Mouse (Mus musculus): Measurements from ENCODE around the gene Saal1. TPM values are rescaled to one million over a fixed set of nuclear protein-coding genes. Genes with fewer than 3 reads are reported as not detected.
"Not testable (repeated sequence)": the region's sequence is repeated elsewhere in the genome, so short reads cannot be mapped to it uniquely, and the experiment has no call there.

The Saal1 gene
- 1 to 10 TPM; 7.9 to 9.4 TPM for total RNA-seq (2021)

- intact Hi-C loops (cut with DNase I): loop anchor here (5.0 kb wide), 1 partner anchor 73 kb away; the partner anchor contains the start of gene Sergef
- DNase-seq (ENCODE audit: low spot score in 2 of 2): peak; percentile 79 to 80
Observed at GRCm38 (mm10) chr7:46710390-46710844, at the start of gene Saal1. Gene Saal1, minus strand, starts transcription at chr7:46710680.

GRCm38 (mm10) chr7:46751490-46751889, 41.0 kb upstream of the Saal1 start, which contains the start of gene Saa2:
Gene Saa2, plus strand, starts transcription at chr7:46751790.
- intact Hi-C loops (cut with DNase I): no loop called here
- DNase-seq (ENCODE audit: low spot score in 2 of 2): no peak

DNA sequence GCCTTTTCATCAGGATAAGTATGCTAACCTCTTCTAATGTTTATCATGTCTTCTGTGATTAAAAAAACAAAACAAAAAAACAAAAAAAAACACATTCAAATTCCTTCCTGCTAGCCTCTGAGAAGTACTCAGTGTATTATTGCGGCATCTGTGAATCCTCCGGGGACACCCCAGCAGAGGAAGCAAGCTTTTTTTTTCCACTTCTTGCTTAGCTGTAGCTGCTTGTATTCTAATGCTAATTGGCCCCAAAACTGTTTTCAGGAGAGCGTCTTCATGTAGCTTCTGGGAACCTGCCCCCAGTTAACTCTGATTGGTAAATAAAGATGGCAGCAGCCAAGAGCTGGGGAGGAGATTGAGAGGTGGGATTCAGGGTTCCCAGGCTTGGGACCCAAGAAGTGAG, 38.0 kb upstream of the Saal1 start:
- no peak for DNase-seq (ENCODE audit: low spot score in 2 of 2)
- intact Hi-C loops (cut with DNase I): no loop called here

GRCm38 (mm10) chr7:46746381-46746780, 35.9 kb upstream of the Saal1 start:
- intact Hi-C loops (cut with DNase I): no loop called here
- no peak for DNase-seq (ENCODE audit: low spot score in 2 of 2)

DNA sequence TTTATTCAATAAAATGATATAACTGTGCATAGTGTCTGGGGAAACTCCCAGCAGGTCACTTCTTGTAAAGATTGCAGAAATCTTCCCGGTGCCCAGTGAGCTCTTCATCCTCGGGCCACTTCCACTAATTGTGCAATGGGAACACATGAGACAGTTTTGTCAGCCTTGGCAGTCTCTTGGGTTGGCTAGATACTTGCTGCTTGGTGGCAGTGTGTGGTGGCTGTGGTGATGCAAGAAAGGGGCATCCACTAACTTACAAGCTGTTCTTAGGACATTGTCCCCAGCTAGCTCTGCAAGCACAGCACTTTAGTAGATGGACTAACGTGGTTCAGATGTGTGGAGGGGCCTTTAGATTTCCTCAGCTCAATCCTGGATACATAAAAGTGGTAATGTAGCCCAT, 35.3 kb upstream of the Saal1 start:
- intact Hi-C loops (cut with DNase I): no loop called here
- DNase-seq (ENCODE audit: low spot score in 2 of 2): no peak

- intact Hi-C loops (cut with DNase I); DNase-seq (ENCODE audit: low spot score in 2 of 2): not testable (repeated sequence)
Observed at GRCm38 (mm10) chr7:46742880-46743279, 32.4 kb upstream of the Saal1 start, which contains the start of gene Saa1. Gene Saa1, minus strand, starts transcription at chr7:46742980.

DNA sequence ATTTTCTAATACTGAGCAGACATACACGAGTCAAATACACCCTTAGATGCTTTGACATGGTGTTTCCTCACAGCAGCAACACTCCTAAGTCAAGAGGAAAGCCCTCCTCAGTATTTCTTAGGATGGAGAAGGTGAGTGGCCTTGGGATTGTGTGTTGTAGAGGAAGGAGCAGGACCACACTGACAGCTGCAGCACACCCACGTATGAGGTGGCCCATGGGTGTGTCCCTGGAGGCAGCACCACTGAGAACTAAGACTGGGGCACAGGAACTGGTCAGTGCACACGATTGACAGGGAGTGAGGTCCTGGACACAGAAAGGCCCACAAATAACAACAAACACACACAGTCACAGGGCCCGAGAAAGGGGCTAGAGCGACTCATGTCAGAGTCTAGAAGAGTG, 29.6 kb upstream of the Saal1 start:
- DNase-seq (ENCODE audit: low spot score in 2 of 2); intact Hi-C loops (cut with DNase I): not testable (repeated sequence)

DNA sequence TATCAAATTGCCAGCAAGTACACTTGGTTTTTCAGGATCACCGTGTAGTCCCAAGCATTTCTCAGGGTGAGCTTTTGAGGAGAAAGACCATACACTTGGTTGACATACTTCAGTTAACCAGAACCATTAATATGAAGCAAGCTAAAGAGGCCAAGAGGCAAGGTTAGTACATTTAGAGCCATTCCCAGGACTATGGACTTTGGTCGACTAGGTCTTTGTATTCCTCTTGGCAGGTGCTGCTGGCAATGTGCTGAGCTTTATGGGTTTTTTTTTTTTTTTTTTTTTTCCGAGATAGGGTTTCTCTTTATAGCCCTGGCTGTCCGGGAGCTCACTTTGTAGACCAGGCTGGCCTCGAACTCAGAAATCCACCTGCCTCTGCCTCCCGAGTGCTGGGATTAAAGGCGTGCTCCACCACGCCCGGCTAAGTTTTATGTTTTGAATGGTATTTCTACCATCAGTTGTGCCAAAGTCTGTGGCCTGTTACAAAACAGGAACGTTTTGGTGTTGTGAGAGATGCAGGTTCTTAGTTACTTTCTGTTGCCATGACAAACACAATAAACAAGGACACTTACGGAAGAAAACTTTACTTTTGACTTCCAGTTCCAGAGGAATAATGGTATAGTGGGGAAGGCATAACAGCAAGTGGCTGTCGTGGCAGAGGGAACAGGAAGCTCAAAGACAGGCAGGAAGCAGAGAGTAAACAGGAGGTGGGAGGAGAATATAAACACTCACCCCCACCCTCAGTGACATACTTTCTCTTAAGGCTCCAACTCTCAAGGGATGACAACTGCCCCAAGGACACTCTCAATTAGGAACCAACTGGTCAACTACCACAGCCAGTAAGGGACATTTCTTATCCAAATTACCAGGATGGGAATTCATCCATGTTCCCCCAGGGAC, 28.3 kb upstream of the Saal1 start:
- no peak for DNase-seq (ENCODE audit: low spot score in 2 of 2)
- intact Hi-C loops (cut with DNase I): no loop called here

DNA sequence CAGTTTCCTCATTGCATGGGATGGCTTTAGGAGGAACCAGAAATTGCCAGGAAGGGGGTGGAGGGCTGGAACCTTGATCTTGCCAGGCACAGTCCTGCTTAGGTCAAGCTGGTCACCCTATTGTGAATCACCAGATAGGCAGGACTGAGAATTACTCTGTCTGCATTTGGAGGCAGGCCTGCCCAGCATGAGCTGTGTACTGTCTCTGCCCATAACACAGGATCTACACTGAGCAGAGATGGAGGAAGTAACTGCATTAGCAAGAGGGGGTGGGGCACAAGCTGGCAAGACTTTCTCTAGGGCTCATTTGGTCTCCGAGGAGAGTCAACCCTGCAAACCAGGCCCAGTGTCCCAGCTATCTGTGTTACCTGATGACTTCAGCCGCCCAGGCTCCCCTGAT, 24.5 kb upstream of the Saal1 start:
- no peak for DNase-seq (ENCODE audit: low spot score in 2 of 2)
- intact Hi-C loops (cut with DNase I): no loop called here

GRCm38 (mm10) chr7:46732458-46732857, 22.0 kb upstream of the Saal1 start, which contains the start of gene Saa4:
Gene Saa4, minus strand, starts transcription at chr7:46732603.
- no peak for DNase-seq (ENCODE audit: low spot score in 2 of 2)
- intact Hi-C loops (cut with DNase I): no loop called here

- intact Hi-C loops (cut with DNase I): no loop called here
- no peak for DNase-seq (ENCODE audit: low spot score in 2 of 2)
Observed at GRCm38 (mm10) chr7:46727584-46727983, 17.1 kb upstream of the Saal1 start.

DNA sequence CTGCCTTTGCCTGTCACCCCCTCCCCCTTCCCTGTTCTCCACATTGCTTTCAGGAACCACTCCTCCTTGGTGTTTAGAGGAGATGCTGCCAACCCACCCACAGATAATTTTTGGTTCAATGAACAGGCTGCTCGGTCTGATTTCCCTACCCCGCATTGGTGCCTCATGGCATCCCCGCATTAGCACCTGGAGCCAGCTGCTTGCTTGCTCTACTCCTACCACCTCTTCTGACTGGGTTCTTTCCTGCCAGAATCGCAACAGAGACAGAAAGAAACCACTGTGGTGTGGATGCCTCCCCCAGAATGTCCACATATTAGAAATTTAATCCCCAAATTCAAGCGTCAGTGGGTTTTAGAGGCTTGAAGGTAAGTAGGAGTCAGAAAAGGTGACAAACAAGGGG, 13.9 kb upstream of the Saal1 start:
- intact Hi-C loops (cut with DNase I): no loop called here
- DNase-seq (ENCODE audit: low spot score in 2 of 2): peak; percentile 10 to 23

DNA sequence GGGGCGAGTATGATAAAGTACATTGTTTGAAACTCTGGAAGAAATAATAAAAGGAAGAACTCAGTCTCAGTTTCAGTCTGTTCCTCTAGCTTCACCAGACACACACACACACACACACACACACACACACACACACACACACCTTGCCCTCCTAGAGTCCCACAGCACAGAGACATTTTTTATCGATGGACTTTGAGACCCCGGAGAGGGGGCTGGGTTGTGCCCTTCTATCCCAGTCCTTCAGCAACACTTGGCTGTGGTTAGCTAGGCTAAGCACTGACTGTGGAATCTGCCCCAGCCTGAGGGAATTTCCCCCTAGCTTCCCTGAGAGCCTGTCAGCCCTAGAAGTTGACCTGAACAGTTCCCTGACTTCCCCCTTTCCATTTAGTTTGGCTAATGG, 13.4 kb upstream of the Saal1 start:
- intact Hi-C loops (cut with DNase I): no loop called here
- DNase-seq (ENCODE audit: low spot score in 2 of 2): no peak

GRCm38 (mm10) chr7:46723354-46723753, 12.9 kb upstream of the Saal1 start:
- DNase-seq (ENCODE audit: low spot score in 2 of 2): no peak
- intact Hi-C loops (cut with DNase I): no loop called here

- peak in 1 of 2 experiments; percentile 11 for DNase-seq (ENCODE audit: low spot score in 2 of 2)
- intact Hi-C loops (cut with DNase I): no loop called here
Observed at GRCm38 (mm10) chr7:46720460-46720859, 10.0 kb upstream of the Saal1 start.

GRCm38 (mm10) chr7:46719526-46719925, 9.0 kb upstream of the Saal1 start:
- DNase-seq (ENCODE audit: low spot score in 2 of 2): no peak
- intact Hi-C loops (cut with DNase I): no loop called here

DNA sequence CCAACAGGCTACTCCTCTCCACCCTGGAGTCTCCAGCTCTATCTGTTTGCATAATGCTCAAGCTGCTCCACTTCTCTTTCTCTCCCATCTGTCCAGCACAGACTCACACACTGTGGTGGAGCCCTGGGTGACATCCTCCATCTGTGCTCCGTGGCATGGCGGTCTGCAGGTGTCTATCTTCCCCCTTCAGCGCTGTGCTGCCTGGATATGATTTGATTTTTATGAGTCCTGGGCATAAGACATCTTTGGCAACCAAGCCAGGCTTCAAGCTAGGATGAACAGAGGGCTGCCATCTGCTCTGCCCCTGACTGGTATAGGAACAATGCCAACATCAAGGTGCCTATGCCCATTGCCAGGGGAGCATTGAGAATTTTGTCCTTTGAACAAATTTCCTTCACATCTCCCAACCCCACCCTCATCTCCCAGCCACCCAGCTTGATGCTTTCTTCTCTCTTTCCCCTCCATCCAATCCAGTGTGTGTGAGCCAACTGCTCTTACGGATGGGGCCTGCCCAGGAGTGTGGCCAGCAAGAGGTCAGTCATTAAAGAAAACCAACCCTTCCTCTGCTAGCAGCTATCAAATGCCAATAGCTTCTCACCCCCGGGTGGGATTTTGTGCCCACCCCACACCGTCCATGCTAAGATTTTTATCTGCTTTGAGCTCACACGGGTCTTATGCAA, 8.3 kb upstream of the Saal1 start:
- no peak for DNase-seq (ENCODE audit: low spot score in 2 of 2)
- intact Hi-C loops (cut with DNase I): no loop called here

- intact Hi-C loops (cut with DNase I): loop anchor here (1.0 kb wide), 1 partner anchor 53 kb away; no protein-coding TSS in a partner anchor
- no peak for DNase-seq (ENCODE audit: low spot score in 2 of 2)
Observed at GRCm38 (mm10) chr7:46716897-46717296, 6.4 kb upstream of the Saal1 start.

DNA sequence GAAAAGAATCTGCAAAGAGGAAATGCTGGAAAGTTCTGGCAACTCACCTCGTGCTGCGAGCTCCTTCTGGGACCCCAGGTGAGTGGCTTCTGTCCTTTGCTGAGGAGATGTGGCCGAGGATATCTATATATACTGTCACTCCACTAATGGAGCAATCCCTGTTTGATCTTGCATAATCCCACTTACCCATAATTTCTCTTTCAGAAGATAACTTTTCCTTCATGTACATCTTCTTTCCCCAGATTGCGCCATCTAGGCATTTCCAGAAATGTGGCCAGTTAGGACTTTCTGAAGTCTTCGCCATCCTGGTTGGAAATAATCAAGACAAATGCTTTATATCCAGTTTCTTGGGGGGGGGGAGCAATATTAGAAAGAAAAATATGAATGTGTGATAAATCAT, 5.1 kb upstream of the Saal1 start, which contains the start of gene Saa3:
Gene Saa3, minus strand, starts transcription at position 101 of the 400 bp plus-strand sequence.
- intact Hi-C loops (cut with DNase I): no loop called here
- no peak for DNase-seq (ENCODE audit: low spot score in 2 of 2)

DNA sequence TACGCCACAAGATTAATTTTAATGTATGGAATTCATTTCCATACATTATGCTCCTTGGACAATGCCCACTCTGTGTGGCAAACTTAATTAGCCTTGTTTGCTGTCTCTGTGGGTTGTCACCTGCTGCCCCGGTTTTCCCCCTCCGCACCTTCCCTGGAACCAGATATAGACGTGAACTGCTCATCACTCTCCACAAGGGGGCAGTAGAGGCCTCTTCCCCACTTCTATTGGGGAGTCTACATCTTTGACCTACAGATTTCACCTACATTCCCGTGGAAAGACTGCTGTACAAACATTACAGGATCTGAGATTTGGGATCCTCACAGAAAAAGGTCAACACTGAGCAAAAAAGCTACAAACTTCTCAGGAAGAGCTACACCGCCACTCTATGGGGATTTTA, 4.0 kb upstream of the Saal1 start:
- DNase-seq (ENCODE audit: low spot score in 2 of 2): peak; percentile 44 to 46
- intact Hi-C loops (cut with DNase I): loop anchor here (5.0 kb wide), 1 partner anchor 77 kb away; the partner anchor contains the start of gene Sergef
